Mouse (Mus musculus) testis, adult 2 months (tissue): Measurements from ENCODE around the gene Mtf2.

Source experiments
- CTCF ChIP-seq: fragments of 200-500 bp; IDR thresholded peaks from 2 replicates; pipeline ENCODE4 v1.5.1; 2012; ENCODE audit warnings: low read depth, mild to moderate bottlenecking, inconsistent platforms, low read length, moderate library complexity; ENCODE audit not compliant: control insufficient read depth, insufficient read depth, insufficient replicate concordance
- POLR2A ChIP-seq: fragments of 200-500 bp; IDR thresholded peaks from 2 replicates; pipeline ENCODE4 v1.6.1; 2012; ENCODE audit warnings: low read depth, mild to moderate bottlenecking, inconsistent platforms, low read length, moderate library complexity; ENCODE audit not compliant: control insufficient read depth

- TF ChIP-seq CTCF = no peak
- TF ChIP-seq POLR2A = no peak
These were observed 37.2 kb upstream of the Mtf2 start for GRCm38 (mm10) chr5:108028230-108028629.
